In the genomic region with DNA sequence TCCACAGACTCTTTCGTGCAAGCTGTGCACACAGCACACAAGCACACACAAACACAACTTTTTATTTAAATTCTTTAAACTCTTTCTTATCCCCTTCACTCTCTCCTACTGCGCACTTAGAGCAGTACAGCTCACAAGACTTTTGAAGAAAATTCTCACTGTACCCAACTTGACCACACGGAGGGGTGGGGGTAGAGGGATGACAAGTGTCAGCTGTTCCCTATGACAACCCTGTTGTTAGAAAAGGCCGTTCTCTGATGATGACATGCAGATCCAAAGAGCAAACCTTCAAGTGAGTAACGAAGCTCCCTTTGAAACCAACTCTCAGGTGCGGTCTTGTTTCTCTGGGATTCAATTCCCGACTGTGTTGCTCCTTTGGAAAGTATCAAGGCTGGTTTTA, we compare ENCODE assay signal across 8 mouse cellular contexts. TPM values are rescaled to one million over a fixed set of nuclear protein-coding genes. Genes with fewer than 3 reads are reported as not detected.
A peak's percentile ranks its signal among the peaks of the same experiment; 100 is the strongest.
DNase-seq lines count a peak whose midpoint lies in the region; ATAC-seq and TF ChIP-seq lines count a peak whose summit lies in the region.

No protein-coding gene starts in this region.

- H3K4me3 ChIP-seq in embryonic facial prominence, embryonic 14.5 days (ENCODE audit: low read depth, low read length), result peak overlapping the region; percentile 62
- H3K4me3 ChIP-seq in intestine, postnatal 0 days (ENCODE audit: low read depth, low read length), result peak overlapping the region; percentile 62

- TF ChIP-seq CTCF in intestine, postnatal 0 days (IDR thresholded peaks at IDR 0.05; ENCODE audit: low read depth), result no peak

- H3K9me3 ChIP-seq in embryonic facial prominence, embryonic 14.5 days (ENCODE audit: control insufficient read depth, low read length), result no peaks in the 10 kb centered on the region
- no peaks in the 10 kb centered on the region for H3K9me3 ChIP-seq in intestine, postnatal 0 days (ENCODE audit: control insufficient read depth)

- peak overlapping the region; percentile 67 for H3K9ac ChIP-seq in embryonic facial prominence, embryonic 14.5 days (ENCODE audit: low read depth, low read length)
- peak overlapping the region; percentile 59 for H3K9ac ChIP-seq in intestine, postnatal 0 days (ENCODE audit: low read depth, low read length)

- no peak overlapping the region for H3K27ac ChIP-seq in embryonic facial prominence, embryonic 14.5 days (replicated peaks; ENCODE audit: low read depth, low read length)
- no peak overlapping the region for H3K27ac ChIP-seq in intestine, postnatal 0 days (ENCODE audit: low read depth, low read length)

- H3K27me3 ChIP-seq in embryonic facial prominence, embryonic 14.5 days (replicated peaks; ENCODE audit: control insufficient read depth, insufficient read depth, low read length), result no peaks in the 10 kb centered on the region
- H3K27me3 ChIP-seq in intestine, postnatal 0 days (replicated peaks; ENCODE audit: control insufficient read depth, insufficient read depth, low read length), result no peaks in the 10 kb centered on the region

- H3K36me3 ChIP-seq in embryonic facial prominence, embryonic 14.5 days (ENCODE audit: control insufficient read depth, insufficient read depth, low read length), result no peaks in the 10 kb centered on the region
- H3K36me3 ChIP-seq in intestine, postnatal 0 days (ENCODE audit: control insufficient read depth, insufficient read depth), result no peaks in the 10 kb centered on the region

- H3K4me2 ChIP-seq in embryonic facial prominence, embryonic 14.5 days (ENCODE audit: low read depth, low read length), result peak overlapping the region; percentile 54
- H3K4me2 ChIP-seq in intestine, postnatal 0 days (replicated peaks; ENCODE audit: low read depth), result peak overlapping the region; percentile 67

- ATAC-seq in embryonic facial prominence, embryonic 14.5 days (ENCODE audit: low read depth), result no peak
- ATAC-seq in intestine, postnatal 0 days, result peak; percentile 3; the same call in 1 of the 2 replicates

- 38% methylated on average over 7 of the region's 7 CpGs for WGBS in embryonic facial prominence, embryonic 14.5 days
- 28% methylated on average over 7 of the region's 7 CpGs for WGBS in intestine, postnatal 0 days

- peak; percentile 41 for DNase-seq in thymus, postnatal 0 days (ENCODE audit: low spot score)
- DNase-seq in thymus, postnatal 25 days, result no peak
- DNase-seq in embryonic facial prominence, embryonic 14.5 days (ENCODE audit: low spot score), result no peak
- peak; percentile 64 to 70 for DNase-seq in natural killer cell, adult 2 months (ENCODE audit: low spot score in 2 of 2)
- DNase-seq in adrenal gland, postnatal 4 days (ENCODE audit: low spot score in 2 of 2), result no peak
- no peak for DNase-seq in Muller cell, postnatal 12 days (ENCODE audit: inconsistent ontology term)
- no peak for DNase-seq in kidney, postnatal 10 days

- peaks cover 6% of the 10 kb centered on the region for H3K4me1 ChIP-seq in embryonic facial prominence, embryonic 14.5 days (ENCODE audit: control insufficient read depth, insufficient read depth, low read length)
- H3K4me1 ChIP-seq in intestine, postnatal 0 days (replicated peaks; ENCODE audit: control insufficient read depth, insufficient read depth, low read length), result 0 out of 2 replicates have a peak, but pooled peaks cover 5% of the 10 kb centered on the region

RNA-seq across cellular contexts. Expression of a gene that starts 0.7 kb away (rescaled TPM):
- polyA plus RNA-seq in thymus, postnatal 0 days (2015; fragmentation: Nextera tagmentation; extraction: Ambion mirVana), result 141 and 158 TPM in 2 replicates
- polyA plus RNA-seq in embryonic facial prominence, embryonic 14.5 days (2014; fragmentation: Nextera tagmentation; extraction: Ambion mirVana), result 61.3 and 63.3 TPM in 2 replicates
- 88.2 and 90.8 TPM in 2 replicates for polyA plus RNA-seq in intestine, postnatal 0 days (2015; fragmentation: Nextera tagmentation; extraction: Ambion mirVana)
- total RNA-seq in adrenal gland, postnatal 4 days (2021), result 10 to 100 TPM; 71.9 to 77.2 TPM

RNA-seq across cellular contexts. Expression of a gene that starts 26.8 kb away (rescaled TPM):
- 25.7 and 28.5 TPM in 2 replicates for polyA plus RNA-seq in thymus, postnatal 0 days (2015; fragmentation: Nextera tagmentation; extraction: Ambion mirVana)
- 6.1 and 7.7 TPM in 2 replicates for polyA plus RNA-seq in embryonic facial prominence, embryonic 14.5 days (2014; fragmentation: Nextera tagmentation; extraction: Ambion mirVana)
- 57.3 and 68.7 TPM in 2 replicates for polyA plus RNA-seq in intestine, postnatal 0 days (2015; fragmentation: Nextera tagmentation; extraction: Ambion mirVana)
- total RNA-seq in adrenal gland, postnatal 4 days (2021), result 1 to 10 TPM; 5.6 to 6.3 TPM

RNA-seq across cellular contexts. Expression of a gene that starts 27.1 kb away (rescaled TPM):
- 0.39 and 0.45 TPM in 2 replicates for polyA plus RNA-seq in thymus, postnatal 0 days (2015; fragmentation: Nextera tagmentation; extraction: Ambion mirVana)
- polyA plus RNA-seq in embryonic facial prominence, embryonic 14.5 days (2014; fragmentation: Nextera tagmentation; extraction: Ambion mirVana), result 0.15 and 0.16 TPM in 2 replicates
- polyA plus RNA-seq in intestine, postnatal 0 days (2015; fragmentation: Nextera tagmentation; extraction: Ambion mirVana), result 4.7 and 5.3 TPM in 2 replicates
- 1 to 10 TPM; 2.3 to 4.1 TPM for total RNA-seq in adrenal gland, postnatal 4 days (2021)

RNA-seq across cellular contexts. Expression of a gene that starts 33.3 kb away (rescaled TPM):
- not detected in 2 replicates for polyA plus RNA-seq in thymus, postnatal 0 days (2015; fragmentation: Nextera tagmentation; extraction: Ambion mirVana)
- 0.21 TPM in 1 of 2 replicates, not detected in the other for polyA plus RNA-seq in embryonic facial prominence, embryonic 14.5 days (2014; fragmentation: Nextera tagmentation; extraction: Ambion mirVana)
- polyA plus RNA-seq in intestine, postnatal 0 days (2015; fragmentation: Nextera tagmentation; extraction: Ambion mirVana), result 0.43 and 0.65 TPM in 2 replicates
- not detected for total RNA-seq in adrenal gland, postnatal 4 days (2021)

RNA-seq across cellular contexts. Expression of a gene that starts 33.5 kb away (rescaled TPM):
- 5.0 and 5.3 TPM in 2 replicates for polyA plus RNA-seq in thymus, postnatal 0 days (2015; fragmentation: Nextera tagmentation; extraction: Ambion mirVana)
- 2.7 and 7.1 TPM in 2 replicates for polyA plus RNA-seq in embryonic facial prominence, embryonic 14.5 days (2014; fragmentation: Nextera tagmentation; extraction: Ambion mirVana)
- 3.1 and 4.0 TPM in 2 replicates for polyA plus RNA-seq in intestine, postnatal 0 days (2015; fragmentation: Nextera tagmentation; extraction: Ambion mirVana)
- 1 to 10 TPM in 1 of 2 experiments, under 1 TPM in 1; 0.25 to 3.2 TPM for total RNA-seq in adrenal gland, postnatal 4 days (2021)

Comparison
In these comparisons a context has a peak if more than half of its experiments do, and no peak if none do; other contexts are left out.
1. DNase-seq: peak in thymus, postnatal 0 days (single experiment) and natural killer cell, adult 2 months (2 of 2); none in thymus, postnatal 25 days (single experiment), embryonic facial prominence, embryonic 14.5 days (single experiment), adrenal gland, postnatal 4 days (0 of 2), Muller cell, postnatal 12 days (single experiment) and kidney, postnatal 10 days (single experiment).